Mouse (Mus musculus) frontal cortex, adult 2 months (tissue): ENCODE results near the gene Agfg1. TPM values are rescaled to one million over a fixed set of nuclear protein-coding genes. Genes with fewer than 3 reads are reported as not detected.
"Not testable (repeated sequence)": the region's sequence is repeated elsewhere in the genome, so short reads cannot be mapped to it uniquely, and the experiment has no call there.

Experiments used
- DNase-seq, 2 experiments: peaks; one replicate each; pipeline ENCODE4 v3.0.0; 2022; ENCODE audit warnings: low spot score in 1 of 2; ENCODE audit errors: extremely low spot score in 1 of 2
- polyA plus RNA-seq: library from polyadenylated mRNA; depleted of rRNA; stranded (reverse); fragments of >200 nt; gene quantifications from 2 replicates; pipeline ENCODE4 v1.2.3, GENCODE M21; 2012; rRNA removed

Agfg1 gene
- polyA plus RNA-seq, 1 experiment: 36.3 TPM

DNA sequence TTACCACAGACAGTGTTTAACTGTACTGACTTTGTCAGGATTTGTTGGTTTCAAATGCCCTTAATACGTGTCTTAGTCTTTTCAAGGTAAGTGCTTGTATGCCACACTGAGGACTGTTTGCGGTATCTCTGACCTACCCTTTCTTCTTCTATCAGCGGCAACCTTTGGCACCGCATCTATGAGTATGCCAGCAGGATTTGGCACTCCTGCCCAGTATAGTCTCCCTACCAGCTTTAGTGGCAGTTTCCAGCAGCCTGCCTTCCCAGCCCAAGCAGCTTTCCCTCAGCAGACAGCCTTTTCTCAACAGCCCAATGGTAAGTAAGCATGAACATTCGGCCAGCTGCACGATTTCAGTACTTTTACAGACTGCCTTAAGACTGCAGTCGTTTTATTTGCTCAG, 54.0 kb downstream of the Agfg1 start:
- DNase-seq: no peak

DNA sequence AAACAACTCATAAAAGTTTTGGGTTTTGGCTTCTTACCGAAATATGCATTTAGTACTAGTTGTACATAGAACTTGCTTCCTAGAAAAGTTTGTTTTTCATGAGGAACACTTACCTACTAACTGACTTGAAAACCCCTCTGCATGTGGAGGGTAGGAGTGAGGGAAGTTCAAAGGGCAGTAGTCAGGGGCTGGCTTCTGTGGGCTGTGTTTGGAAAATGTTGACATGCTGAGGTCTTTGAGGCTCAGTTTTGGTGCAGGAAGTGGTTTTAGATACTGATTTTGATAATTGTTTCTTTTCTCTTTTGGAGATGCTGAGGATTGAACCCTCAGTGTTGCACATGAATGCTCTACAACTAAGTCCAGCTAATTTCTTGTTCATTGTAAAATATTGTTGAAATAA, 61.3 kb downstream of the Agfg1 start:
- no peak for DNase-seq

DNA sequence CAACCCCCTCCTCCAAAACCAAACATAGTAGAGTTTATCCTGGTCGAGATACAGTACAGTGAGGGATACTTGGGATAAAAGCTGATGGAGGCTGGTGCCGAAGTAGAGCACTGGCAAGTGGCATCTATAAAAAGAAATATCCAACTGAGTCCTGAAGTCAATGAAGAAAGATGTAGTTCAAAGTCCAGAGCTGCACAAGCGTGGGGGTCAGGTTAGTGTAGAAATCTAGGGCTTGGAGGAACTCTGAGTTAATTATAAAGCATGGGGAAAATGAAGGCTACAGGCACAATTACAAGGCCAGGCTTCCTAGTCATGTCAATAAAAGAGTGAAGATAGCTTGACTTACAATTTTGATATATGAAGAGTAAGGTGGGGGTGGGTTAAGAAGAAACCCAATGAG, 61.9 kb downstream of the Agfg1 start:
- DNase-seq: no peak

DNA sequence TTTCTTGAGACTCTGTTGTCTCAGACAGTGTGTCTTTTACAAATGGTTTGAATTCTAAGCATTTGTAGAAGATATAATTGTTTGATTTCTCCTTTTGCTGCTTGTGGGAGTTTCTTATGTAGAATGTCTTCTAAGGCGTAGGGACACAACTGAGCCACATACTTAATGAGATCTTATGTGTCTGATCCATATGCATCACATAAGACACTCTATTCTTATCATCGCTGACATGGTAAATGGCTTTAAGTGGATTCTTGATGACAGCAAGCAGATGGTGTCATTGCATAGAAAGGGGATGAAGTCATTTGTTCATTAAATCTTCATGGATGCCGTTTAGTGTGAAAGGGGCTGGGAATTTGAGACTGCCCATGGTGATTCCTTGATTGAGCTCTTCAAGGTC, 66.6 kb downstream of the Agfg1 start:
- no peak for DNase-seq

DNA sequence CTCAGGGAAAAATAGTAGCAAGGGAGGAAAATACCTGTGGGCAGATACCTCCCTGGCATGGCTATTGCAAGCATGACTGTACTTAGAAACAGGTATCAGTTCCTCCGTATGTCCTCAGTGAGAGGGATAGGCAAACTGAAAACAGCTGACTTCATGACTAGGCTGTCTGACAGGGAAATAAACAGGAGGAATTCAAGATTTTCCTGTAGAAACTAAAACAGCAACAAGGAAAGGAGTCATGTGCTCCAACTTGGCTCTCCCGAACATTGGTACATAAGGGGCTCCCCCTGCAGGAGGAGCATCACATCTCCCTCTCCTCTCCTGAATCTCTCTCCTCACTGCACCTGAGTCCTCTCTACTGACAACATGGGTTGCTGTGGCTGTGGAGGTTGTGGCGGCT, 73.7 kb downstream of the Agfg1 start, which contains the start of gene A030005L19Rik:
Gene A030005L19Rik, plus strand, starts transcription at position 301 of the 400 bp plus-strand sequence.
- DNase-seq: no peak

DNA sequence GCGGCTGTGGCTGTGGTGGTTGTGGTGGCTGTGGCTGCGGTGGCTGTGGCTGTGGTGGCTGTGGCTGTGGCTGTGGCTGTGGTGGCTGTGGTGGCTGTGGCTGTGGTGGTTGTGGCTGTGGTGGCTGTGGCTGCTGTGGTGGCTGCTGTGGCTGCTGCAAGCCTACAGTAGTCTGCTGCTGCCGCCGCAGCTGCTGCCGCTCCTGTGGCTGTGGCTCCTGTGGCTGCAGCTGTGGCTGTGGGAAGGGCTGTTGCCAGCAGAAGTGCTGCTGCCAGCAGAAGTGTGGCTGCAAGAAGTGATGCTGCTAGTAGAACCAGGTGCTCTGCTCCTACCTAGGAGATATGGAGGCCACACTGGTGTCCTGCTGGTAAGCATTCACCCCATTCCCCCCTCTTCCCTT, 74.2 kb downstream of the Agfg1 start:
- DNase-seq: not testable (repeated sequence)

DNA sequence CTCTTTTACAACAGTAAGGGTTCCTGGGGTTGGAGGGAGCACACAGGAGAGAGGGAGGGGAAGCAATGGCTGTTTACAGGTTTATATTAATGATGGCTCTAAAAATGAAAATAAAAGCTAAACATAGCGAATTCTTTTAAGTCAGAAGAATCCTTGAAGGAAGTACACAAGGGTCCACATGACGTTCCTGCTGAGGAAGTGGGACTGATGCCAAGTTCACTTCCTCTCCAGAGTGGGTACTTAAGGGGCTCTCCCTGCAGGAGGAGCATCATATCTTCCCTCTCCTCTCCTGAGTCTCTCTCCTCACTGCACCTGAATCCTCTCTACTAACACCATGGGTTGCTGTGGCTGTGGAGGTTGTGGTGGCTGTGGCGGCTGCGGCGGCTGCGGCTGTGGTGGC, 85.4 kb downstream of the Agfg1 start, which contains the start of gene A030014E15Rik:
Gene A030014E15Rik, plus strand, starts transcription at position 268 of the 400 bp plus-strand sequence.
- DNase-seq: no peak

DNA sequence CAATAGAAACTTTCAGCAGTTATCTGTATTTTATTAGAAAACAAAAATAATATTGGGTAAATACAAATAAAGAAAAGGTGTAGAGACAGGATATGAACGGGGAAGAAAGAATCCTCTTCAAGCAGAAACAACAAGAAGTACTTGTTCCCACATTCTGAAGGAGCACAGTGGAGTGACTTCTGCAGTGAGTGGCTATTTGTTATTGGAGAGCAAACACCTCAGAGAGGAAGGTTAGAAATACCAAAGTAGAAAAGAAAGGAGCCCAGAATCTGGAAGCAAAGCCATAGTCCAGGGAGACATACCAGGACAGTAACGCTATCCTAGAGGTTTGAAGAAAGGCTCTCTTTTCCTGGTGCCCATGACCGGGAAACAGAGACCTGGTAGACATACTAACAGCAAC, 91.3 kb downstream of the Agfg1 start:
- not testable (repeated sequence) for DNase-seq

DNA sequence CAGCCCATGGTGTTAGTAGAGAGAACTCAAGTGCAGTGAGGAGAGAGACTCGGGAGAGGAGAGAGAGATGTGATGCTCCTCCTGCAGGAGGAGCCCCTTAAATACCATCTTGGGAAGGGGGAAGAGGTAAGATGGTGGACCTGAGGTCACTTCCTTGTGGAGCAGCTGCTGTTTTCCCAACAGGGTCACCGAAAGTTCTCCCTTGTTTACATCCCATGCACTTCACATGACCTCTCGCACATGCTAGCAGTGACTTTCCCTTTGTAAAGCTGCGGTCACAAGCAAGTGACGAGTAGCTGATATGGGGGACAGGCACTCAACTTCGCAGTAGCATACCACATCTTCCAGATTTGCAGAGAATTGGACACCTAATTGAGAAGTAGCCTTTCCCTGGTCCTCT, 92.0 kb downstream of the Agfg1 start, which contains the start of gene Gm6217:
Gene Gm6217, minus strand, starts transcription at position 74 of the 400 bp plus-strand sequence.
- not testable (repeated sequence) for DNase-seq

DNA sequence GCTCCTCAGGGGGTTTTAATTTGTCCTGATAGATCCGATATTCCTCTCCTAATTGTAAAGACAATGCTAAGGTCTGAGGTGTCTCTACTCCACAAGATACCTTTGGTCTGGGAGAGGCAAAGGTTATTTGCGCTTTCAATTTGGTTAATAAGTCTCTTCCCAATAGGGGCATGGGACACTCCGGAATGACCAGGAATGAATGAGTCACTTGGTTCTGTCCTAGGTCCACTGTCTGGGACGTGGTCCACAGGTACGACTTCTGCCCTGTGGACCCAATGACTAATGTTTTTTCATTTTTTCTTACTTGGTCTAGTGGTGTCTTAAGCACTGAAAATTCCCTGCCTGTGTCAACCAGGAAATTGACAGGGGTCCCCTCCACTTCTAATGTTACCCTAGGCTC, 99.4 kb downstream of the Agfg1 start:
- no peak for DNase-seq

DNA sequence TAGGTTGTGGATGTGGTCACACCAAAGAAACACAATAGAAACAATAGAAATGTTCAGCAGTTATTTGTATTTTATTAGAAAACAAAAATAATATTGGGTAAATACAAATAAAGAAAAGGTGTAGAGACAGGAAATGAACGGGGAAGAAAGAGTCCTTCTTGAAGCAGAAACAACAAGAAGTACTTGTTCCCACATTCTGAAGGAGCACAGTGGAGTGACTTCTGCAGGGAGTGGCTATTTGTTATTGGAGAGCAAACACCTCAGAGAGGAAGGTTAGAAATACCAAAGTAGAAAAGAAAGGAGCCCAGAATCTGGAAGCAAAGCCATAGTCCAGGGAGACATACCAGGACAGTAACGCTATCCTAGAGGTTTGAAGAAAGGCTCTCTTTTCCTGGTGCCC, 103.2 kb downstream of the Agfg1 start:
- not testable (repeated sequence) for DNase-seq

DNA sequence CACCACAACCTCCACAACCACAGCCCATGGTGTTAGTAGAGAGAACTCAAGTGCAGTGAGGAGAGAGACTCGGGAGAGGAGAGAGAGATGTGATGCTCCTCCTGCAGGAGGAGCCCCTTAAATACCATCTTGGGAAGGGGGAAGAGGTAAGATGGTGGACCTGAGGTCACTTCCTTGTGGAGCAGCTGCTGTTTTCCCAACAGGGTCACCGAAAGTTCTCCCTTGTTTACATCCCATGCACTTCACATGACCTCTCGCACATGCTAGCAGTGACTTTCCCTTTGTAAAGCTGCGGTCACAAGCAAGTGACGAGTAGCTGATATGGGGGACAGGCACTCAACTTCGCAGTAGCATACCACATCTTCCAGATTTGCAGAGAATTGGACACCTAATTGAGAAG, 104.0 kb downstream of the Agfg1 start, which contains the start of gene A030003K21Rik:
Gene A030003K21Rik, minus strand, starts transcription at position 94 of the 400 bp plus-strand sequence.
- DNase-seq: not testable (repeated sequence)

DNA sequence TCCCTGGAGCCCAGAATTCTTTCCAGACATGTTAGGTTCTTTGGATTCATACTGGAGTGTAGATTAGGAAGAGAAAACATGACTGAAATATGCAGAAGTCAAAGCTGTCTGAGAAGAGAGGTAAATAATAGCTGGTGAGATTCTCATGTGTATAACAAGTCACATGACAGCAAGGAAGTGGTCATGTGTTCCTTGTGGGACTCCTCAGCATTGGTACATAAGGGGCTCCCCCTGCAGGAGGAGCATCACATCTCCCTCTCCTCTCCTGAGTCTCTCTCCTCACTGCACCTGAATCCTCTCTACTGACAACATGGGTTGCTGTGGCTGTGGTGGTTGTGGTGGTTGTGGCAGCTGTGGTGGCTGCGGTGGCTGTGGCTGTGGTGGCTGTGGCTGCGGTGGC, 106.7 kb downstream of the Agfg1 start:
- not testable (repeated sequence) for DNase-seq

DNA sequence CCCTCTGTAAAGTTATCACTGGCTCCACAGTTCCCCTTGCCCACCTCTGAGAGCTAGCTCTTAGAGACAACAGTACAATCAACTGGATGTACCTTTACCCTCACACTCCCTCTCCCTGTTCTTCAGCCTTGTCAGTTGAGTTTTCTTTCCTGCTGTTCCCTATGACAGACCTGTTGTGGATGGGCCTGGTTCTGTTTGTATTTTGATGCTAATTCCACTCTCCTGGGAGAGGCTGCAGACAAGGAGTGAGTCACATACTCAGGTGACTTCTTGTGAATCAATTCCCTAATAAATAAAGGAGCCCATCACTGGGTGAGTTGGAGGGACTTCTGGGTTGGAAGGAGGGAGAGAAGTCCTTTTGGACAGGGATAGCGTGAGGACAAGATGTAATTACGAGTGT, 109.3 kb downstream of the Agfg1 start:
- DNase-seq: no peak

Other genes starting within 250 kb of the Agfg1 start
- 309 and 333 TPM in 2 replicates for gene Mff, start 114.6 kb upstream of the Agfg1 start, polyA plus RNA-seq
- gene Tm4sf20, start 71.0 kb upstream of the Agfg1 start, polyA plus RNA-seq: not detected in 2 replicates
- not detected in 2 replicates for gene Gm47791, start 68.2 kb upstream of the Agfg1 start, polyA plus RNA-seq
- gene A030005L19Rik, start 73.8 kb downstream of the Agfg1 start, polyA plus RNA-seq: 1.5 and 2.2 TPM in 2 replicates
- gene A030014E15Rik, start 85.4 kb downstream of the Agfg1 start, polyA plus RNA-seq: 0.15 and 0.20 TPM in 2 replicates
- not detected in 2 replicates for gene Gm6217, start 91.9 kb downstream of the Agfg1 start, polyA plus RNA-seq
- not detected in 2 replicates for gene A030003K21Rik, start 103.9 kb downstream of the Agfg1 start, polyA plus RNA-seq
- not detected in 2 replicates for gene Gm7544, start 116.5 kb downstream of the Agfg1 start, polyA plus RNA-seq
- gene Gm47955, start 120.8 kb downstream of the Agfg1 start, polyA plus RNA-seq: not detected in 2 replicates
- gene Gm47959, start 161.1 kb downstream of the Agfg1 start, polyA plus RNA-seq: not detected in 2 replicates
- gene Slc19a3, start 199.0 kb downstream of the Agfg1 start, polyA plus RNA-seq: 3.8 and 5.0 TPM in 2 replicates
- gene Krtap28-10, start 203.0 kb downstream of the Agfg1 start, polyA plus RNA-seq: not detected in 2 replicates
- 0.14 TPM in 1 of 2 replicates, not detected in the other for gene Gm47969, start 205.4 kb downstream of the Agfg1 start, polyA plus RNA-seq
- not detected in 2 replicates for gene A030005K14Rik, start 219.9 kb downstream of the Agfg1 start, polyA plus RNA-seq
- 0.18 TPM in 1 of 2 replicates, not detected in the other for gene Krtap28-13, start 221.4 kb downstream of the Agfg1 start, polyA plus RNA-seq